In the genomic region with DNA sequence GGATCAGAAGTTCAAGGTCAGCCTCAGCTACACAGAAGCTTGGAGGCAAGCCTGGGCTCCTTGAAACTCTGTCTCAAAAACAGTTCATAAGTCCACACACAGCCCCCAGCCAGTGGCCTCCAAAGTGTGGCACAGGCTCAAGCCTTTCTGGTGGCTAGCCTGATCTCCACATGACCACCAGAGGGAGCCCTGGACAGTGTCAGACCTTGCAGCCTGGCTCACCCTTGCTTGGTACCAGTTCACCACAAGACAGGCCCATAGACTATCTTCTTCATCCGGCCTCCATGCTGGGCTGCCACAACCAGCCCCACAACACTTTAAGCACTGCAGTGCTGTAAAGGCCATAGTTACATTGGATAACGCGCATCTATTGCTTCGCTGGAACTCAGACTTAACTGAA, we compare ENCODE assay signal across 8 mouse cellular contexts.
DNase-seq lines count a peak whose midpoint lies in the region; ATAC-seq lines count a peak whose summit lies in the region.

No protein-coding gene starts in this region.

- no peak overlapping the region for H3K4me3 ChIP-seq in embryonic facial prominence, embryonic 10.5 days
- H3K4me3 ChIP-seq in heart, embryonic 10.5 days, result no peak overlapping the region
- H3K4me3 ChIP-seq in kidney, embryonic 16.5 days (ENCODE audit: low read length), result no peak overlapping the region
- no peak overlapping the region for H3K4me3 ChIP-seq in neural tube, embryonic 14.5 days (ENCODE audit: low read depth, low read length)

- DNase-seq in 3T3-L1 (ENCODE audit: low read depth, low spot score), result peak; percentile 92
- peak; percentile 71 for DNase-seq in adrenal gland, adult 8-10 months
- peak; percentile 85 for DNase-seq in embryonic facial prominence, embryonic 10.5 days (ENCODE audit: low spot score)
- DNase-seq in heart, embryonic 10.5 days (ENCODE audit: low spot score), result peak; percentile 92
- DNase-seq in liver, result peak; percentile 81
- peak; percentile 18 to 19 for DNase-seq in thymus, adult 18-20 months

- peaks cover 22% of the 10 kb centered on the region for H3K4me1 ChIP-seq in embryonic facial prominence, embryonic 10.5 days
- peaks cover 75% of the 10 kb centered on the region for H3K4me1 ChIP-seq in heart, embryonic 10.5 days
- peaks cover 1% of the 10 kb centered on the region; the same call in 1 of the 2 replicates for H3K4me1 ChIP-seq in kidney, embryonic 16.5 days (ENCODE audit: insufficient read depth, low read length)
- H3K4me1 ChIP-seq in neural tube, embryonic 14.5 days (ENCODE audit: control insufficient read depth, insufficient read depth, low read length), result no peaks in the 10 kb centered on the region

- no peak overlapping the region for H3K27ac ChIP-seq in embryonic facial prominence, embryonic 10.5 days (replicated peaks)
- peak overlapping the region; percentile 83 for H3K27ac ChIP-seq in heart, embryonic 10.5 days
- H3K27ac ChIP-seq in kidney, embryonic 16.5 days (ENCODE audit: low read length), result no peak overlapping the region
- no peak overlapping the region for H3K27ac ChIP-seq in neural tube, embryonic 14.5 days (ENCODE audit: low read depth, low read length)

- no peaks in the 10 kb centered on the region for H3K36me3 ChIP-seq in embryonic facial prominence, embryonic 10.5 days (replicated peaks)
- H3K36me3 ChIP-seq in heart, embryonic 10.5 days, result no peaks in the 10 kb centered on the region
- no peaks in the 10 kb centered on the region for H3K36me3 ChIP-seq in kidney, embryonic 16.5 days (ENCODE audit: insufficient read depth, low read length)
- H3K36me3 ChIP-seq in neural tube, embryonic 14.5 days (ENCODE audit: control insufficient read depth, insufficient read depth, low read length), result no peaks in the 10 kb centered on the region

- H3K27me3 ChIP-seq in embryonic facial prominence, embryonic 10.5 days (replicated peaks; ENCODE audit: low read depth, poor library complexity, severe bottlenecking), result no peaks in the 10 kb centered on the region; the same call in 1 of the 2 replicates
- no peaks in the 10 kb centered on the region for H3K27me3 ChIP-seq in heart, embryonic 10.5 days (ENCODE audit: insufficient read depth, poor library complexity, severe bottlenecking)
- H3K27me3 ChIP-seq in kidney, embryonic 16.5 days (ENCODE audit: insufficient read depth, low read length), result 0 out of 2 replicates have a peak, but pooled peaks cover 4% of the 10 kb centered on the region
- no peaks in the 10 kb centered on the region for H3K27me3 ChIP-seq in neural tube, embryonic 14.5 days (ENCODE audit: control insufficient read depth, insufficient read depth, low read length)

- H3K4me2 ChIP-seq in kidney, embryonic 16.5 days (replicated peaks; ENCODE audit: low read depth, low read length), result no peak overlapping the region
- no peak overlapping the region for H3K4me2 ChIP-seq in neural tube, embryonic 14.5 days (ENCODE audit: low read depth, low read length)

- ATAC-seq in kidney, embryonic 16.5 days (ENCODE audit: low FRiP score, low TSS enrichment), result peak; percentile 74; the same call in 1 of the 2 replicates
- peak; percentile 54; the same call in 1 of the 2 replicates for ATAC-seq in neural tube, embryonic 14.5 days (ENCODE audit: low read depth)

- 65% methylated on average over 4 of the region's 4 CpGs for WGBS in embryonic facial prominence, embryonic 10.5 days
- WGBS in heart, embryonic 10.5 days, result 65% methylated on average over 4 of the region's 4 CpGs
- 69% methylated on average over 4 of the region's 4 CpGs for WGBS in kidney, embryonic 16.5 days
- WGBS in neural tube, embryonic 14.5 days, result 68% methylated on average over 4 of the region's 4 CpGs

- H3K9me3 ChIP-seq in embryonic facial prominence, embryonic 10.5 days, result no peaks in the 10 kb centered on the region
- no peaks in the 10 kb centered on the region for H3K9me3 ChIP-seq in heart, embryonic 10.5 days
- no peaks in the 10 kb centered on the region for H3K9me3 ChIP-seq in kidney, embryonic 16.5 days (ENCODE audit: low read length)
- H3K9me3 ChIP-seq in neural tube, embryonic 14.5 days (ENCODE audit: control insufficient read depth, low read length), result no peaks in the 10 kb centered on the region

- no peak overlapping the region for H3K9ac ChIP-seq in kidney, embryonic 16.5 days (replicated peaks; ENCODE audit: low read length)
- no peak overlapping the region for H3K9ac ChIP-seq in neural tube, embryonic 14.5 days (replicated peaks; ENCODE audit: low read depth, low read length)

Comparison
In these comparisons a context has a peak if more than half of its experiments do, and no peak if none do; other contexts are left out.
1. DNase-seq: peak in every context shown above with its lines; median percentile 92 in 3T3-L1; 92 in heart, embryonic 10.5 days; 85 in embryonic facial prominence, embryonic 10.5 days; 81 in liver; 71 in adrenal gland, adult 8-10 months; 18 in thymus, adult 18-20 months.